Mouse (Mus musculus): ENCODE data around the gene Fcho2.

Gene Fcho2

DNA sequence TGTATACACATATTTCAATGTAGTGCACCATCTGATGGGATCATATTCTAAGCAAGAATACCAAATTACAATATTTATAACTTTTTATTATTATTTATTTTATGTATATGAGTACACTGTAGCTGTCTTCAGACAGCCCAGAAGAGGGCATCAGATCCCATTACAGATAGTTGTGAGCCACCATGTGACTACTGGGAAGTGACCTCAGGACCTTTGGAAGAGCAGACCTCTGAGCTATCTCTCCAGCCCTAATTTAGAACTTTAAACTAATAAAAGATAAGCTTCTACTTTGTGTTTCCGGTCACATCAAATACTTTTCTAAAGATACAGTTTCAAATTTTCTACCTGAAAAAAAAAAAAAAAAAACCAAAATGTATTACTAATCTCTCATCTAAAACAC lies 6.2 kb downstream of the Fcho2 start:
- DNase-seq (ENCODE audit: low read depth in 2 of 2, low spot score in 2 of 2), result no peak

DNA sequence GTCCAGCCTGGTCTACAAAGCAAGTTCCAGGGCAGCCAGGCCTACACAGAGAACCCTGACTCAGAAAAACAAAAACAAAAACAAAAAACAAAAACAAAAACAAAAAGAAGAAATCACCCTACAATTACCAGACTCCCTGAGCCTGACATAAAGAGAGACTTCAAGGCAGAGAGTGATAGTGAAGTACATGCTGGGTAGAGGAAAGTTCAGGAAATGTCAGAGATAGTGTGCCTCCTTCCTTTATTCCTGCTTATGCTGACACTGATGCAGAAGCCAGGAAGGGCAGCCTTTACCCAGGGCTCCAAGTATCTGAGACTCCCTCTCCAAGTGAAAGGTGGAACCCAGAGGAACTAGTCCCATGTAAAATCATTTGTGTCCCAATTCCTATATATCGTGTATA lies 10.8 kb downstream of the Fcho2 start:
- no peak for DNase-seq (ENCODE audit: low read depth in 2 of 2, low spot score in 2 of 2)

DNA sequence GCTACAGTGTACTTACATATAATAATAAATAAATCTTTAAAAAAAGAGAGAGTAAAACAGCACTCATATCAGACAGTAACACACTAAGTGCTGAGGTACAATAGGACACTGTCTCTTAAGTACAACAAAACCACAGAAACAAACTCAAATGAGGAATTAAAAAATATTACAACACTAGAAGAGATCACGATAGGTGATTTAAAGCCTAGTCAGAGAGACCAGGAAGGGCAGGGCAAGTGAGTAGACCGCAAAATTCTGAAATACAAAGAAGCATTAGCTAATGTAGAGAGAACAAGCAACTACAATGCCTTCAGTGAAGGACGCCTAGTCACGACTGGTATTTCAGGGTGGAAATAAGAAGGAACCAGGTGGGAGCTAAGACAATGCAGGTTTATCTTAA lies 11.6 kb downstream of the Fcho2 start:
- DNase-seq (ENCODE audit: low read depth in 2 of 2, low spot score in 2 of 2), result no peak

DNA sequence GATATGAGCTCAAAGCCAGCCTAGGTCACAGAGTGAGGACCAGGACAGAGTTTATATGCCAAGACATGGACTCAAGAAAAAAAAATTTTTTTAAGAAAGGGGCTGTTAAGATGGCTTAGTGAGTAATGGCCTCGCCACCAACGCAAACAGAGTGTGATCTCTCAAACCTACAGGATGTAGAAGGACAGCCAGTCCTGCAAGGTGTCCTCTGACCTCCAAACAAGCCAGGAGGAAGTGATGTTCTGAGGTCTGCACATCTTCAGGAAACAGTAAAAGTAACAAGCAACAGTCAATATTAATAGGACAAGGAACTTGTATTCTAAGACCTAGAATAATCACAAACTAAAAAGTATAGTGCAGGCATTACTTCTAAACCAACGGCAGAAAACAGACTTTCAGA lies 12.3 kb downstream of the Fcho2 start:
- no peak for DNase-seq (ENCODE audit: low read depth in 2 of 2, low spot score in 2 of 2)

DNA sequence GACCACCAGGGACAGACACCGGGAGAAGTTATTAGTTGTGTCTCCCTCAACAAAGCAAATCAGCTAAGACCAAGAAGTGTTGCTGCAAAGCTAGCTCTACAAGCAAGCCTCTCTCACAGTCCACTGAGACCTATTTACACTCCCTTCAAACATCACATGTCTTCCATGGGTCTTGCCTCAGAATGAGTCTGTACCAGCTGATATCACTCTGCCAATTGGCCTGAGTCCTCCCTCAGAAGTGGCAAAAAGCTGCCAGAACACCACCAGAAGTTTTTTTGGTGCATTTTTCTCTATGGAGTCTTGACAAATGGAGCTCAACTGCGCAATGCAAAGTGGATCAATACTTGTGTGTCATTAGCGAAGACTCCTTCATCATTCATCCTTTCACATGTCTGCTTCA lies 19.7 kb downstream of the Fcho2 start:
- DNase-seq (ENCODE audit: low read depth in 2 of 2, low spot score in 2 of 2), result no peak

DNA sequence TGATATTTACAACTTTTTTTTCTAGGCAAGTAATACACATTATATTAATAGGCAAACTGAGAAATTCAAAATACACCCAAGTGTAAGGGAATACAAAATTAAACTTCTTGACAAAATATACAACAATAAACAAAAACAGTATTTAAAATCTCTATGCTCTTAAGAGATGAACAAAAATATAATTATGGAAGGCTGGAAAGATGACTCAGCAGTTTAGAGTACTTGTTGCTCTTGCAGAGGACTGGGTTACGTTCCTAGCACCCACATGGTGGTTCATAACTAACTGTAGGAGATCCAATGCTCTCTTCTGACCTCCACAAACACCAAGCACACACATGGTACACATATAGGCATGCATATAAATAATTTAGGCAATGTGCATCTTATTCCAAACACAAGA lies 22.4 kb downstream of the Fcho2 start:
- no peak for DNase-seq (ENCODE audit: low read depth in 2 of 2, low spot score in 2 of 2)

DNA sequence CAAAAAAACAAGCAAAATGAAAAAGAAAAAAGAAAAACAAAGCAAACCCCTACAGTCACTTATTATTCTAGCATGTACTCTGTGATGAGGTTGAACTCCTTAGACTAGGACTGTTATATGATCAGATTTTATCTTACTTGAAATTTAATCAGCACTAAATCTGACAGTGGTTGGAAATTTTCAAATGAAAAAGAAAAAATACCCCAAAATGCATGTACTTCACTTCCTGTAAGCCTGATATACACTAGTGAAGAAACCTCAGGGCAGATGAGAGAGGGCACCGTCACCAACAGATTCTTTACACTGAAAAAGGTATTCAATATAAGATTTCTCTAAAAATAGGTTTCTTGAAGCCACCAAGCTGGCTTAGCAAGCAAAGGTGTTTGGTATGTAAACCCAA lies 23.6 kb downstream of the Fcho2 start:
- no peak for DNase-seq (ENCODE audit: low read depth in 2 of 2, low spot score in 2 of 2)

DNA sequence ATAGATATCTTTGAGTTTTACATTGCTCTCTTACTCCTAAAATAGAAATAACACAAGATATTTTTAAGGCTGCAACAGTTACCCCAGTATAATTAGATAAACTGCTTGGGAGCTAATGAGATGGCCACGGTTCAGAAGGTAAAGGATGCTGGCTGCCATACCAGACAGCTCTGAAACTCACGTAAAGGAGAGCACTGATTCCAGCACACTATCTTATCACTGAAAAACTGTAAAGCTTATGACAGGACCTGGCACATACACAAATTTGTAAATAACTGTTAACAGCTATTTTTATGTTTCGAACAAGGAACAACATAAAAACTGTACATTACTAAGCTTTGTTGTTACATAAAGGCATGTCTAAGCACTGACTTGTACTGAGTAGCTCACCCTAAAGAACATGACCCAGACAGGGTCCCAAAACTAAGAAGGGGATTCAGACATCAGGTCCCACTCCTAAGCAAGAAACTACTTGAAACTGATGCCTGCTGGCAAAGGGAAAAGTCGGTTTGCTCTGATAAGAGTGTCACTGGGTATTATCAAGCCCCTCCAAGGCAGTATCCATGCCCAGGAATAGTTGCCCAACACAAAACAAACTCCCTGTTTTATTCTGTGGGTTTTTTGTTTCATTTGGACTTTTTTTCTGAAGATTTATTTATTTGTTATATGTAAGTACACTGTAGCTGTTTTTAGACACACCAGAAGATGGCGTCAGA lies 28.1 kb downstream of the Fcho2 start:
- no peak for DNase-seq (ENCODE audit: low read depth in 2 of 2, low spot score in 2 of 2)

DNA sequence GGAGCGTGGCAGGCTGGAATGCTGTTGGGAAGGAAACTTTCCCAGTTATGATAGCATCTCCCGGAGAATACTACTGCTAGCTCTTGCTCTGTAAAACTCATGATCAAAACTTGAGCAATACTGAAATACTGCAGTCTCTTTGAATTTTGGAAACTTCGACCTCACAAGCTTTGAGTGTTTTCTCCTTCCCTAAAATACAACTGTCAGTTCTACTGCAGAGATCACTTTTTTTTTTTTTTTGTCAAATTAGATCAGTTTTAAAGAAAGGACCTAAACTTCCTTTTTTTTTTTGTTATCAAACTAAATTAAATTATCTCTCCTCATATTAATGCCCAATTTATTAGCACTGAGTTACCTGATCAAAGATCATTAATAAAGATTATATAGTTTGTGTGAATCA lies 37.3 kb downstream of the Fcho2 start:
- no peak for DNase-seq (ENCODE audit: low read depth in 2 of 2, low spot score in 2 of 2)

DNA sequence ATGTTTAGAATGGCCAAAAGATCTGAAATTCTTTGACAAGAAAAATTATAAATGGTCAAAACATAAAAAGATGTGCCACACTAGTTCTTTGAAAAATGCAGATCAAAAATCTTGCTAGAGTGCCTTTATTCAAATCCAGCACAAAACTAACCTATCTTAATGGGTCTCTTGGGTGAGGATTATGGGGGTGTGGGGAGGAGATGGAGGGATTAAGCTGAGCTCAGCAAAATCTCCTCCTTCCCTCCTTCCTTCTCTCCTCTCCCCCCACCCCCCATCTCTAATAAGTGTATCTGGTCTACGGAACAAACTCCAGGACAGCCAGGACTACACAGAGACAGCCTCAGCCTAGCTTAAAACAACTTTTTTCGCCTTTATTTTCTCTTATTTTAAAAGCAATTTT lies 43.8 kb downstream of the Fcho2 start:
- no peak for DNase-seq (ENCODE audit: low read depth in 2 of 2, low spot score in 2 of 2)

DNA sequence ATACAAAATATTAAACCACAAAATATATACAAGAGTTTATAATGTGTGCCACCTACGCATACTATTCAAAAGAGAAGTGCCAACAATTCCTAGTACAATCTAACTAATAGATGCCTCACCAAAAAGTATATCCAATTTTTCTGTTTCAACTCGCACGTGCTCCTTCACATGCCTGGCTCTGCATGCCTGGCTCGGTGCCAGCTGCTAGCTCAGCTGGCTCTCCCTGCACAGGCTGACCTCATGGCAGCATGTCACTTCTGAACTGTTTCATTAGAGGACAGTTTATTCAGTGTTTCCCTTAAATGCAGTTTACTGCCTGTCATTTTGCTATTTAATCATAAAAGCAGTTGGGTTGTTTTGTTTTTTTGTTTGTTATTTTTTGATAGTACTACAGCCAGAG lies 46.9 kb downstream of the Fcho2 start:
- no peak for DNase-seq (ENCODE audit: low read depth in 2 of 2, low spot score in 2 of 2)

DNA sequence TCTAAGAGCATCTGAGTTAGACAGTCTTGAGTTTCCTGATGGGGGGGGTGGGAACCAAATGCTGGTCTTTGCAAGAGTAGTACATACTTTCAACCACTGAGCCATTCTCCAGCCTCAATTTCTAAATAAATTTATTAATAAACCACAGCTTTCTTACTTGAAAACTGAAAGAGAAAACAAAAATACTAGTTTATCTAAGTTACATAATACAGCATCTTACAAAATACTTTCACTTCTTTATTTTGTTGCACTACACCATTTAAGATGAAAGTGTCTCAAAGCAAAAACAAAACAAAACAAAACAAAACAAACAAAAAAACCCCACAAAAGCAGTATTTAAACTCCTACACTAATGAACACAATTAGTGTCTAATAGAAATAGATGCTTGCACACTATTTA lies 53.5 kb downstream of the Fcho2 start:
- DNase-seq (ENCODE audit: low read depth in 2 of 2, low spot score in 2 of 2), result no peak

DNA sequence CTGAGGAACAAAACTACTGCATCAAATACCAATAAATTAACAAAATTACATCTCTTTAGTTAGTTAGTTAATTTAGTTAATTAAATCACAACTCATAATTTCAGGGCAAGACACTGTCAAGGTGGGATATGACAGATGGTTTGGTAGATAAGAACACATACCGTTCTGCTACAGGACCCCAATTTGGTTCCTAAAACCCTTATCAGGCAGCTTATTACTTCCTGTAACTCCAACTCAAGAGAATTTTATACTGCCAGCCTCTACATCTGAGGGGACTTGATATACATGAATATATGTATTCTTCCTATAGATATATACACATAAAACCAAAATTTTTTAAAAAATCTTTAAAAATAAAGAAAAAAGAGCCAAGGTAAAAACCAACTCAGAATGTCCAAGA lies 59.4 kb downstream of the Fcho2 start:
- no peak for DNase-seq (ENCODE audit: low read depth in 2 of 2, low spot score in 2 of 2)

DNA sequence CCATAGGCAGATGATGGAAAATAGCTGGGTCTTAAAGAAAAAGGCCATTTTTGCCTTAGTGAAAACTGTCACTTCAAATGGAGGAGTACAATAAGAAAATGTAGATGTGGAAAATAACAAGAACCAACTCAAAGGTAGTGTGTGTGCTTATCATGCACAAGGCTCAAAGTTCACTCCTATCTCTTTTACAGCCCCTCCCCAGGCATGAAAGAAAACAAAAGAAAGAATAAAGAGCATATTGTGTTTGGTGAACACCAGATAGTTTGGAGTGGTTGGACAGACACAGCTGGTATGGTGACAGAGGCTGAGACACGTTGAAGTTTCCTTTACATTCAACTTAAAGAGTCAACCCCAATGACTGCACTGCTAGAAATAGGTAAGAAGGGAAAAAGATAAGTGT lies 70.6 kb downstream of the Fcho2 start:
- no peak for DNase-seq (ENCODE audit: low read depth in 2 of 2, low spot score in 2 of 2)

DNA sequence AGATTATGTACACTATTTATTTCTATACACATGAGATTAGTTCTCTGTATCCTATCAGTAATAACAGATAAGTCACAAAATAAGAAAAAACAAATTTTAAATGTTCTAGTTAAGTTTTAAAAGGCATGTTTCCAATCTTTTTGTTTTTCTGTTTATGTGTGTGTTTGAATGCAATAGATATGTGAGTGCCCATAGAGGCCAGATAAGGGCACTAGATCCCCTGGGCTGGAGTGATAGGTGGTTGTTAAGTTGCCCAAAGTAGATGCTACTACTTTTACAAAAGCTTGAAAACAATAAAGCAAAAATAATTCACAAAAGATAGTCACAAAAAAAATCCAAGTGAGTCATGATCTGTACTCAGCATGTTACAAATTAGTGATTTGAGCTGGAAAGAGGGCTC lies 71.4 kb downstream of the Fcho2 start:
- DNase-seq (ENCODE audit: low read depth in 2 of 2, low spot score in 2 of 2), result no peak

DNA sequence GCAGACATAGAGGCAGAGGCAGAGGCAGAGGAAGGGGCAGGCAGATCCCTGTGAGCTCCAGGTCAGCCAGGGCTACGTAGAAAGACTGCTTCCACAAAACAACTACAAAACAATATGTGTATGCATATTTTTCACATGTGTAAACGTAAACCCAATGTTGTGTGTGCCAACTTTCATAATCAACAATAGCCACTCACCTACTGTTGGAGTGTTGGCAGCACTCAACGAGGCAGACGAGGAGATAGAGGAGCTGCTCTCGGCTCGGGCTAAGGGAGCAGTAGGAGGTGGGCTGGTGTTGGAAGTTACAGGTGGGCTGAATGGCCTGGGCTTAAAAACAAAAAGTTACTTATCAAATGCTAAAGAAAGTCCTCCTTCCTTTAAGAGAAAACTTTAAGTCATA lies 72.0 kb downstream of the Fcho2 start:
- no peak for DNase-seq (ENCODE audit: low read depth in 2 of 2, low spot score in 2 of 2)

DNA sequence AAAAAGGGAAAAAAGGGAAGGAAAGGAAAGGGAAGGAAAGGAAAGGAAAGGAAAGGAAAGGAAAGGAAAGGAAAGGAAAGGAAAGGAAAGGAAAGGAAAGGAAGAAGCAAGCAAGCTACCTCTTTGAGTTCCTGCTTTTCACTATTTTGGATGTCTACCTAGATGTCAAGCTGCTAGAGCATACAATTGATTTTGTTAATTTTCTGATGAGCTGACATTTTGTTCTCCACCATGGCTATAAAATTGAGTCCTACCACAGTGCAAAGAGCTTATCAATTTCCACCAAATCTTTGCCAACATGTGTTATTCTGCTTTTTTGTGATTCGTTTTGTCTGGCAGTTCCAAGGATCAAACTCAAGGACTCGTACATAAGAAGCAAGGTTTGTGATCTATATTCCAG lies 77.0 kb downstream of the Fcho2 start:
- DNase-seq (ENCODE audit: low read depth in 2 of 2, low spot score in 2 of 2), result no peak

DNA sequence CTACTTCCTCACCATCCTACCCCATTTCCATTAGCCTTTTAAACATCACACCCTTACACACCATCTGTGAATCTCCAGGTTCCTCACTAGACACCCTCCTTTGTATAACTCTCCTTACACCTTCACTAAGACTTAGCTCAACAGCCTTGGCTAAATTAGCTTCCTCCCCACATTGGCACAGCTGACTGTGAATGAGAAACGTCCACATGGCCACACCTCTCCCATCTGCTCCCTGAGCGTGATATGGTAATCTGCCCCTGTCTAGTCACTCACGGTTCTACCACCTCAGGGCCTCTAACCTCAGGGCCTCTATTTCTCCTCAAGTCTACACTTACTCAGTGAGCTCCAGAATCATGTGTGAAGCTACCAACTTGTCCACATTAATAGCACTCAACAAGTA lies 82.0 kb downstream of the Fcho2 start:
- no peak for DNase-seq (ENCODE audit: low read depth in 2 of 2, low spot score in 2 of 2)

DNA sequence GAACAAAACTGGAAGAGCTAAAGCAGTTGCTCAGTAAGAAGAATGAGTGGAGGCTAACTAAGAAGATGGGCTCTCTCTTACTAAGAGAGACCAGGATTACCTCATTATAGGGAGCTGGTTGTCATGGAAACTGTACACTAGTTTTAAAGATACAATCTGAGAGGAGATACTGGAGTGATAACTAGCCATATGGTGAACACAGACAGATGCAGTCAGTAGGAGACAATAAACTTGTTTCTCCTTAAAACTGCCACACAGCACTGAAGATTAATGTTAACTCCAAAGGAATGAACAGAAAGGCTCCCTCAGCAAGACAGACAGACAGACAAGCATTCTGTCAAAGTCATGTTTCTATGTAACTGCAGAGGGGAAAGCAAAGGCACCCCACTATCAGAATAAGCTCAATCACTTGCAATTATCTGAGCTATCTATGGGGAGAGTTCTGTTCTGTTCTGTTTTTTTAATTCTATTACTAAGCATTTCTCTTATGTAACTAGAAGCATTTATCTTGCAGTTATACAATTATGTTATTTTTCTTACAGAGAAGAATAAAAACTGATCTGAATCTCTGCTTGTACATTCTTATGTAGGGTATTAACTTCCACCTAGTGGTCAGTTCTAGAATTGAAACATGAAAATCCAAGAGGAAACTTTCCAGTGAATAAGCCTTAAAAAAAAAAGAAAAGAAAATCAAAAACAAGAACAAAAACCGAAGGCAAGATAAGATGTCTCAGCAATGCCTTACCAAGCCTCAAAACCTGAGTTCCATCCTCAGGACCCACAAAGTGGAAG lies 85.8 kb downstream of the Fcho2 start:
- DNase-seq (ENCODE audit: low read depth in 2 of 2, low spot score in 2 of 2), result no peak

DNA sequence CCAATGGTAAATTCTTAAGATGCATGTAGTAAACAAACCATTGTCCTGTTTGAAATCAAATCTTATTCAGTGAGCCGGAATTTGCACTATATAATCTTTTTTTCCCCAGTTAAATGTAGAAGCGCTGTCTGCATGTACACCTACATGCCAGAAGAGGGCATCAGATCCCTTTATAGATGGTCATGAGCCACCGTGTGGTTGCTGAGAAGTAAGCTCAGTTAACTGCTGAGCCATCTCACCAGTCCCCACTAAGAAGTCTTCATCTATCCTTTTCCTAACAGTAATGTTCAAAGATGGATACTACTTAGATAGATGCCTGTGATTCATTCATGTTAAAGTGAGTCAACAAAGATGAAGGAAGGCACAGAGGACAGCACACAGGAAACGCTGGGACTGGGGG lies 88.8 kb downstream of the Fcho2 start:
- DNase-seq (ENCODE audit: low read depth in 2 of 2, low spot score in 2 of 2), result no peak

DNA sequence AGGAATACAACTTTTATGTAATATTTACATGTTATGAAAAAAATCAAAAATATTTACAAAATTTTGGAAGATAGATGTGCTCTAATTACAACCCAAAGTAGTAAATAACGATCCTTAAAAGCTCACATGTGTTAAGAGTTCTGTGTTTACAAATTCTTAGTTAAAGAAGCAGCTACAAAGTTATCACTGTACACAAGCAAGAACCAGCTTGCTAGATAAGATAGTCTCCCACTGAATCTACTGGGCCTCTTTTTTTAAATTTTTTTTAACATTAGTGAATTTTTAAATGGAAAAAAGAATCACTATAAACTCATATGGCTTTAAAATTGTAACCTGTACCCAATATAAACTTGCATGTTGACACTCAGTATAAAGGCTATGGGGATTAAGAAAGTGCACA lies 91.8 kb downstream of the Fcho2 start:
- DNase-seq (ENCODE audit: low read depth in 2 of 2, low spot score in 2 of 2), result no peak

DNA sequence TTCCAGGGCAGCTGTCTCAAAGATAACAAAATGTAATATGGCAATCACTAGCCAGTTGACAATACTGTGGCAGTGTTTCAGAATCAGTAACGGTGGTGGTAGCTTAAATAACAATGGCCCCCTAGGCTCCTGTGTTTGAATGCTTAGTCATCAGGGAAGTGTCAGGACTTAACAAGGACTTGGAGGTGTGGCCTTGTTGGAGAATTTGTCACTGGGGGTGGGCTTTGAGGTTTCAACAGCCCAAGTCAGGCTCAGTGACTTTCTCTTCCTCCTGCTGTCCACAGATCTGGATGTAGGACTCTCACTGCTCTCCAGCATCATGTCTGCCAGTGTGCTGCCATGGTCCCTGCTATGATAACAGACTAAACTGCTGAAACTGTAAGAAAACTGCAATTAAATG lies 93.0 kb downstream of the Fcho2 start:
- DNase-seq (ENCODE audit: low read depth in 2 of 2, low spot score in 2 of 2), result no peak

DNA sequence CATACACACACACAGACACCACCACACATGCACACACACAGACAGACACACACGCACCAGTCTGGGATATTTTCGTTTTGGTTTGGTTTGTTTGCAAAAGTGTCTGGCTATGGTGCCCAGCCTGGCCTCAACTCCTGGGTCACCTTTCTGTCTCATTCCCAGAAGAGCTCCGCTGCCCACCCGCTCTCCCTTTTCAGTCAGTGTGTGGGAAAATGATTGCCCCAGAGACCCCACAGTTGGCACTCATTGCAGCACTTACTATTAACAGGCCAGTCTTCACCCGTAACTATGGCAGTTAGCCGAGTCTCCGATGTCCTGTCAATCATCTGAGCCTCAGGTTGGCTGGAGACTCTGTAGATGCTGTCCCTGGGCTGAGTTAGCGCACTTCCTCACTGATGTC lies 99.1 kb downstream of the Fcho2 start:
- no peak for DNase-seq (ENCODE audit: low read depth in 2 of 2, low spot score in 2 of 2)

Measured in CD8-positive naive resting alpha-beta T cell, adult 2 months (primary cell).